Mouse (Mus musculus) G1E (cell line): ENCODE measurements around the gene Naa38.

Source experiments
- CTCF ChIP-seq: IDR thresholded peaks from 2 replicates; pipeline ENCODE4 v1.5.1; 2012; ENCODE audit warnings: low read depth, low read length, inconsistent platforms, mixed read lengths
- POLR2AphosphoS5 ChIP-seq: IDR thresholded peaks from 2 replicates; pipeline ENCODE4 v1.6.1; 2012; ENCODE audit warnings: low read depth, low read length, inconsistent platforms; ENCODE audit not compliant: insufficient replicate concordance

DNA sequence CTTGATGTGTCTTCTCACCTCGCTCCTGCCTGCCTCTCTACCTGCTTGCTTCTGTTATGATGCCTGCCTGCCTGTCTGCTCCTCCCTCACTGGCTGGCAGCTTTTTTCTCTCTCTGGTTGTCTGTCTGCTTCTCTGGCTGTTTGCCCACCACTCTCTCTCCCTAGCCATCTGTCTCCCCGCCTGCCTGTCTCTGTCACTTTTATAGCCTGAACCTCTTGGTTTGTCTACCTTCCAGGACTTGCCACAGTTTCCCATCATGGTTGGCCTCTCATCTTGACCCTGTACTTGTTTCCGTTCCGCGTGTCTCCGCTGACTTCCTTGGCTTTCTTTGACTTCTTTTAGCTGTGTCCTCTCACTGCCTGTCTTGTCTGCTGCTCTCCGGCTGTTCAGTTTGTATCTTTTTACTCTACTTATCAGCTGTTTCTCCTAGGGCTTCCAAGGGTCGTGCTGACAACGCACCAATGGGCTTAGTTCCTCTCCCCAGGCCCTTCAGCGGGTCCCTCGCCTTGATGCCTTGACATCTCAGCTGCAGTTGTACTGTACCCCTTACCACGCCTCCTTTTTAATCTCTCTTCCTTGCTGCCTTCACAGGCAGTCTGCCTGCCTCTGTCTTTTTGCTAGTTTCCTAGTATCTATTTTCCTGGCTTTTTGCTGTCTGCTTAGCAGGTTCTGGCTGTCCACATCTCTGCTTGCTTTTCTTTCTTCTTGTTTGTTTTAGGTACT lies 23.1 kb upstream of the Naa38 start:
- no peak for TF ChIP-seq CTCF
- no peak for TF ChIP-seq POLR2AphosphoS5
